Mouse (Mus musculus) cerebellum, adult 2 months (tissue): ENCODE results near the gene Psph. TPM values are rescaled to one million over a fixed set of nuclear protein-coding genes. Genes with fewer than 3 reads are reported as not detected.
"Not testable (repeated sequence)": the region's sequence is repeated elsewhere in the genome, so short reads cannot be mapped to it uniquely, and the experiment has no call there.

ENCODE experiments used
- DNase-seq, 2 experiments: peaks; one replicate each; pipeline ENCODE4 v3.0.0; 2021
- H3K27ac ChIP-seq: fragments of 200-500 bp; 2 replicates; pipeline ENCODE4 v1.5.1; 2012; ENCODE audit warnings: low read length, control low read depth, inconsistent platforms; ENCODE audit not compliant: insufficient read depth
- H3K27me3 ChIP-seq: fragments of 200-500 bp; 2 replicates; pipeline ENCODE4 v1.6.1; 2012; ENCODE audit warnings: inconsistent platforms, mild to moderate bottlenecking, low read length, moderate library complexity; ENCODE audit not compliant: control insufficient read depth, insufficient read depth
- H3K4me1 ChIP-seq: fragments of 200-500 bp; 2 replicates; pipeline ENCODE4 v1.6.1; 2011; ENCODE audit warnings: low read length; ENCODE audit not compliant: control insufficient read depth, insufficient read depth
- H3K4me3 ChIP-seq: fragments of 200-500 bp; replicated peaks from 2 replicates; pipeline ENCODE3; 2011; ENCODE audit warnings: mild to moderate bottlenecking, low read depth, low read length, control low read depth; ENCODE audit not compliant: insufficient read depth
- CTCF ChIP-seq: fragments of 200-500 bp; IDR thresholded peaks from 2 replicates; pipeline ENCODE4 v1.5.1; 2011; ENCODE audit warnings: low read depth, mild to moderate bottlenecking, control low read depth, low read length, moderate library complexity, borderline replicate concordance; ENCODE audit not compliant: insufficient read depth
- POLR2A ChIP-seq: fragments of 200-500 bp; IDR thresholded peaks from 2 replicates; pipeline ENCODE4 v1.6.1; 2011; ENCODE audit warnings: low read length, control low read depth, borderline replicate concordance; ENCODE audit not compliant: insufficient read depth
- WGBS: fragments of 180-500 bp; shearing (Covaris S2); methylation state at CpG from one replicate; pipeline ENCODE4 v1.1.7; 2018; 5-methylcytosine and 5-hydroxymethylcytosine counted together
- polyA plus RNA-seq: library from polyadenylated mRNA; depleted of rRNA; stranded (reverse); fragments of >200 nt; gene quantifications from 2 replicates; pipeline ENCODE4 v1.2.3, GENCODE M21; 2012; rRNA removed

Psph gene
- 23.4 and 27.3 TPM in 2 replicates for polyA plus RNA-seq

- peak; percentile 97 for DNase-seq
- H3K4me1 ChIP-seq: no peaks in the 10 kb centered on the region; the same call in 1 of the 2 replicates
- no peaks in the 10 kb centered on the region for H3K27me3 ChIP-seq
- TF ChIP-seq CTCF (no peak), POLR2A (peak; percentile 75; the same call in 1 of the 2 replicates)
- under 1% methylated on average over 73 of the region's 73 CpGs for WGBS
- H3K4me3 ChIP-seq: peak within 1 kb of the TSS; percentile 97
- peak within 1 kb of the TSS; percentile 100 for H3K27ac ChIP-seq
Observed at GRCm38 (mm10) chr5:129786818-129787790, at the start of gene Psph. TSS of gene Psph (minus strand) at chr5:129787449.

GRCm38 (mm10) chr5:129790591-129790990 is 3.3 kb upstream of the Psph start:
- H3K27me3 ChIP-seq, DNase-seq, H3K4me1 ChIP-seq, H3K27ac ChIP-seq, H3K4me3 ChIP-seq: not testable (repeated sequence)
- WGBS: 91% methylated on average over 7 of the region's 8 CpGs

- DNase-seq: no peak
- Histone ChIP-seq H3K4me3 (peak overlapping the region; percentile 97), H3K4me1 (no peaks in the 10 kb centered on the region; the same call in 1 of the 2 replicates), H3K27ac (no peak overlapping the region), H3K27me3 (no peaks in the 10 kb centered on the region)
- TF ChIP-seq POLR2A: no peak
- no peak for TF ChIP-seq CTCF
- WGBS: 10% methylated on average over 11 of the region's 11 CpGs
Observed at GRCm38 (mm10) chr5:129787818-129788593, 757 bp upstream of the Psph start.

DNA sequence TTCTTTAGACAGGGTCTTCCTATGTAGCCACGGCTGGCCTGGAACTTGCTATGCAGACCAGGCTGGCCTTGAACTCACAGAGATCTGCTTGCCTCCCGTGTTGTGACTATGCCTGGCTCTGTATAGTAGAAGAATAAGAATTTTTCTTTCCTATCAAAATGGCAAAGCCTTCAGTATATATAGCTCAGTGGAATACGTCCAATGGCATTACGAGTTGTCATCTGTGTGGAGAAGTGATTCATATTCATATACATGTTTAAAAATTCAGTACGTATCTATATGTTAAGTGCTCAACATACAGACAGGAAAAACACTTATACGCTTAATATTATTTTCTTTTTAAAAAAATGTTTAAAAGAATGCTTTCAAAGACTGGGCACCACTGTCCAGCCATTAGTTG is 1.1 kb downstream of the Psph start:
- 70% methylated on average over 6 of the region's 6 CpGs for WGBS
- DNase-seq: no peak
- TF ChIP-seq POLR2A: no peak
- no peak for TF ChIP-seq CTCF
- H3K27ac ChIP-seq: peak overlapping the region; percentile 100; the same call in 1 of the 2 replicates
- peak overlapping the region; percentile 97 for H3K4me3 ChIP-seq
- no peaks in the 10 kb centered on the region for H3K27me3 ChIP-seq
- H3K4me1 ChIP-seq: no peaks in the 10 kb centered on the region; the same call in 1 of the 2 replicates

GRCm38 (mm10) chr5:129785235-129785870 is 1.9 kb downstream of the Psph start:
- Histone ChIP-seq H3K27ac (no peak overlapping the region), H3K27me3 (no peaks in the 10 kb centered on the region), H3K4me1 (no peaks in the 10 kb centered on the region; the same call in 1 of the 2 replicates), H3K4me3 (no peak overlapping the region)
- TF ChIP-seq CTCF (no peak), POLR2A (no peak)
- no peak for DNase-seq
- WGBS: 92% methylated on average over 5 of the region's 5 CpGs

DNA sequence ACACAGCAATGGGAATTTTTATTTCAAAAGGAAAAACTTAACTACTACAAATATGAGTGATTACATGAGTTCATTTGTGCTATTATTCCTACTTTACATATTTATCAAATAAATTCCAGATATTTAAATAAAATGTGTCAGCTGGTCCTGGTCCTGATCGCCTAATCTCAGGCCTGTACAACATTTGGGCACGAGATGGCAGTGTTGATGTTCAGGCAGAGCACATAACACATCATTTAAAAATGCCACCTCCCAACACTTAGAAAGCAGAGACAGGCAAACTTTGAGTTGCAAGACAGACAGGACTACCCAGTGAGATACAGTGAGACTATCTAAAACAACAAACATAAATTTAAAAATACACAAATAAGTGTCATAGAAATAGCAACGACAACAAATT is 5.0 kb downstream of the Psph start:
- 36% methylated on average over 3 of the region's 3 CpGs for WGBS
- Histone ChIP-seq H3K27me3 (no peaks in the 10 kb centered on the region), H3K4me3 (no peak overlapping the region), H3K27ac (no peak overlapping the region), H3K4me1 (no peaks in the 10 kb centered on the region)
- TF ChIP-seq POLR2A (no peak), CTCF (peak; percentile 42; the same call in 1 of the 2 replicates)
- no peak for DNase-seq

GRCm38 (mm10) chr5:129780131-129780530 is 7.1 kb downstream of the Psph start:
- 96% methylated on average over 3 of the region's 3 CpGs for WGBS
- H3K27me3 ChIP-seq: no peaks in the 10 kb centered on the region

More at GRCm38 (mm10) chr5:129780131-129780530, 7.1 kb downstream of the Psph start:
- no peak for TF ChIP-seq CTCF
- no peak for TF ChIP-seq POLR2A
- Histone ChIP-seq H3K4me1 (no peaks in the 10 kb centered on the region), H3K27ac (no peak overlapping the region), H3K4me3 (no peak overlapping the region)
- no peak for DNase-seq
